Mouse (Mus musculus): ENCODE data around the gene Mafb. TPM values are rescaled to one million over a fixed set of nuclear protein-coding genes. Genes with fewer than 3 reads are reported as not detected.

Gene Mafb
- polyA plus RNA-seq, 2 experiments: 20.8 to 24.5 TPM

GRCm38 (mm10) chr2:160327167-160327566 is 39.7 kb downstream of the Mafb start:
- Histone ChIP-seq H3K4me2 (replicated peaks; ENCODE audit: low read depth, low read length, severe bottlenecking) (no peak overlapping the region), H3K27me3 (ENCODE audit: control insufficient read depth, insufficient read depth, low read length) (no peaks in the 10 kb centered on the region), H3K9ac (ENCODE audit: low read depth, low read length, severe bottlenecking) (no peak overlapping the region), H3K4me3 (replicated peaks; ENCODE audit: low read length) (no peak overlapping the region), H3K4me1 (ENCODE audit: control insufficient read depth, insufficient read depth, low read length) (no peaks in the 10 kb centered on the region), H3K36me3 (ENCODE audit: control insufficient read depth, insufficient read depth, low read length) (no peaks in the 10 kb centered on the region), H3K9me3 (ENCODE audit: control insufficient read depth, low read length) (no peaks in the 10 kb centered on the region), H3K27ac (replicated peaks; ENCODE audit: low read depth, low read length) (no peak overlapping the region)
- WGBS: 25% methylated on average over 4 of the region's 4 CpGs
- DNase-seq (ENCODE audit: low spot score) (no peak), ATAC-seq (ENCODE audit: low FRiP score, low read depth) (no peak)
- no peak for TF ChIP-seq POLR2A (IDR thresholded peaks at IDR 0.05; ENCODE audit: borderline replicate concordance, extremely low read depth, insufficient read depth, insufficient read length)

- no peak overlapping the region for H3K4me3 ChIP-seq (replicated peaks; ENCODE audit: low read length)
- H3K27ac ChIP-seq (replicated peaks; ENCODE audit: low read depth, low read length): no peak overlapping the region
- DNase-seq (ENCODE audit: low spot score): no peak
- no peaks in the 10 kb centered on the region for H3K4me1 ChIP-seq (ENCODE audit: control insufficient read depth, insufficient read depth, low read length)
- H3K36me3 ChIP-seq (ENCODE audit: control insufficient read depth, insufficient read depth, low read length): no peaks in the 10 kb centered on the region
- no peak for ATAC-seq (ENCODE audit: low FRiP score, low read depth)
- H3K9me3 ChIP-seq (ENCODE audit: control insufficient read depth, low read length): no peaks in the 10 kb centered on the region
- WGBS: 56% methylated on average over 6 of the region's 6 CpGs
- H3K9ac ChIP-seq (ENCODE audit: low read depth, low read length, severe bottlenecking): no peak overlapping the region
- no peak for TF ChIP-seq POLR2A (IDR thresholded peaks at IDR 0.05; ENCODE audit: borderline replicate concordance, extremely low read depth, insufficient read depth, insufficient read length)
- H3K4me2 ChIP-seq (replicated peaks; ENCODE audit: low read depth, low read length, severe bottlenecking): no peak overlapping the region
- H3K27me3 ChIP-seq (ENCODE audit: control insufficient read depth, insufficient read depth, low read length): no peaks in the 10 kb centered on the region
Measured at GRCm38 (mm10) chr2:160325105-160325644, 41.7 kb downstream of the Mafb start.

- TF ChIP-seq POLR2A (IDR thresholded peaks at IDR 0.05; ENCODE audit: borderline replicate concordance, extremely low read depth, insufficient read depth, insufficient read length): no peak
- Histone ChIP-seq H3K9ac (ENCODE audit: low read depth, low read length, severe bottlenecking) (no peak overlapping the region), H3K4me3 (replicated peaks; ENCODE audit: low read length) (no peak overlapping the region), H3K27ac (replicated peaks; ENCODE audit: low read depth, low read length) (no peak overlapping the region), H3K9me3 (ENCODE audit: control insufficient read depth, low read length) (no peaks in the 10 kb centered on the region), H3K4me1 (ENCODE audit: control insufficient read depth, insufficient read depth, low read length) (no peaks in the 10 kb centered on the region), H3K4me2 (replicated peaks; ENCODE audit: low read depth, low read length, severe bottlenecking) (no peak overlapping the region), H3K27me3 (ENCODE audit: control insufficient read depth, insufficient read depth, low read length) (no peaks in the 10 kb centered on the region), H3K36me3 (ENCODE audit: control insufficient read depth, insufficient read depth, low read length) (no peaks in the 10 kb centered on the region)
- no peak for ATAC-seq (ENCODE audit: low FRiP score, low read depth)
- no peak for DNase-seq (ENCODE audit: low spot score)
- WGBS: 30% methylated on average over 4 of the region's 4 CpGs
Measured at GRCm38 (mm10) chr2:160321829-160322228, 45.0 kb downstream of the Mafb start.

GRCm38 (mm10) chr2:160318255-160318654 is 48.6 kb downstream of the Mafb start:
- no peak overlapping the region for H3K27ac ChIP-seq (replicated peaks; ENCODE audit: low read depth, low read length)
- H3K4me3 ChIP-seq (replicated peaks; ENCODE audit: low read length): no peak overlapping the region
- H3K4me1 ChIP-seq (ENCODE audit: control insufficient read depth, insufficient read depth, low read length): no peaks in the 10 kb centered on the region
- H3K4me2 ChIP-seq (replicated peaks; ENCODE audit: low read depth, low read length, severe bottlenecking): no peak overlapping the region
- H3K9me3 ChIP-seq (ENCODE audit: control insufficient read depth, low read length): no peaks in the 10 kb centered on the region
- H3K36me3 ChIP-seq (ENCODE audit: control insufficient read depth, insufficient read depth, low read length): no peaks in the 10 kb centered on the region
- no peak for TF ChIP-seq POLR2A (IDR thresholded peaks at IDR 0.05; ENCODE audit: borderline replicate concordance, extremely low read depth, insufficient read depth, insufficient read length)
- WGBS: 79% methylated on average over 4 of the region's 4 CpGs
- no peaks in the 10 kb centered on the region for H3K27me3 ChIP-seq (ENCODE audit: control insufficient read depth, insufficient read depth, low read length)
- ATAC-seq (ENCODE audit: low FRiP score, low read depth) (no peak), DNase-seq (ENCODE audit: low spot score) (no peak)
- no peak overlapping the region for H3K9ac ChIP-seq (ENCODE audit: low read depth, low read length, severe bottlenecking)

Other genes starting within 250 kb of the Mafb start
- gene Gm826, start 32.9 kb downstream of the Mafb start, polyA plus RNA-seq (2012; rRNA removed): 0.29 and 0.49 TPM in 2 replicates
- gene Gm826, start 32.9 kb downstream of the Mafb start, polyA plus RNA-seq (2014; fragmentation: Nextera tagmentation; extraction: Ambion mirVana): 0.32 and 0.61 TPM in 2 replicates

Measured in limb, embryonic 14.5 days (tissue).